Mouse (Mus musculus) gastrocnemius, adult 18-20 months (tissue): Measurements from ENCODE around the gene Siva1. TPM values are rescaled to one million over a fixed set of nuclear protein-coding genes. Genes with fewer than 3 reads are reported as not detected.

Experiments used
- DNase-seq: peaks from one replicate; pipeline ENCODE4 v3.0.0; 2021; ENCODE audit warnings: low spot score
- total RNA-seq, 2 experiments: library from RNA; stranded (reverse); gene quantifications; 2 replicates each; pipeline ENCODE4 v1.2.3; 2021

Gene Siva1
- total RNA-seq, 2 experiments from 2014 or later, result 21.6 to 22.7 TPM

DNA sequence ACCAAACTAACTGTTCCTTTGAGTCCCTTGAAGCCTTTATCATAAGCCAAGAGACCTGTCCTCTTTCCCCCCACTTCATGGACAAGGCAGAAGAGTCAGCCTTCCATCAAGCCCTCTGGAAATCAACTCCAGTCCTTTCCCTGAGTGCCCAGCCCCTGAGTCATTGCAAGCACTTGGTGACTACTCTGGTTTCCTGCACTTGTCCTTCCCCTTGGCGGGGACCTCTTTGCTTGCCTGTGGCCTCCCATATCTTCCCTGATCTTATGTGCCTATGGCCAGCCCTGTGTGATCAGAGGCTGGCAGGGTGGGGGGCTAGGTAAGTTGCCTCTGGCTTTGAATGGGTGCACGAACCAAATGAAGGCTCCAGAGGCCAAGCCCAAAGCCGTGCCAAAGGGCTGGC lies 22.6 kb upstream of the Siva1 start:
- DNase-seq, result peak; percentile 44

DNA sequence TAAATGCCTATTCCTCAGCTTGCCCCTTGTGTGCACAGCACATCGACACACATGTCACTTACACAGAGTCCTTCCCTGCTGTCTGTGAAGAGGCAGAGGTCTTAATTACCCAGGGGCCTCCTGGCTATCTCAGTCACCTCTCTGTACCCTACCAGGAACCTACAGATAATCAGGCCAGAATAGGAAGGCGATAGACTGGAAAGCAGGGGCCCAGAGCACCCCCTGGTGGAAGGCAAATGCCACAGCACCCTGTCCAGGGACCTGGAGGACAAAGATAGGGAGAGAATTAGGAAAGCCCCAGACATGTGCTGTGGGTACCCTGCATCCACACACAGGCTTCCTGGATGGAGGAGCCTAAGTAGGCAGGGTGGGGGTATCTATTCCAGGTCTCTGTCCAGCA lies 20.7 kb upstream of the Siva1 start:
- DNase-seq, result peak; percentile 78

- peak; percentile 81 for DNase-seq
Observed at GRCm38 (mm10) chr12:112625700-112626099, 18.8 kb upstream of the Siva1 start.

DNA sequence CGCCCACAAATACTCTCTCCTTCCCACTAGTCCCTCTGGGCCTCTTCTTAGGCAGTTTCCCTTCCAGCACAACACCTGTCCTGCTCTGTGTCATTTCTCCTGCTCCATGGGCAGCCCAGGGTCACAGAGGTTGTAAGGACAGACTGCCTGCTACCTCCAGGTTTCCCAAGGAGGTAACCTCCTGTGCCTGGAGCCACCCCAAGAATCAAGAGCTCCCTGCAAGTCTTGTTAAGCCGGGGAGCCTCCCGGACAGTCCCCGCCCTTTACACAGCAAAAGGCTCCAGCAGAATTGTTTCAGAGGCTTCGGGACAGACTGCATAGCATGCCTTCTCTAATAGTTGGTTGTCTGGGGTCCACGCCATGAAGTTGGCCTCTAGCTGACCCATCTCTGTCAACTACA lies 18.0 kb upstream of the Siva1 start:
- DNase-seq, result peak; percentile 46

GRCm38 (mm10) chr12:112627097-112627881 lies 17.2 kb upstream of the Siva1 start:
- no peak for DNase-seq

DNA sequence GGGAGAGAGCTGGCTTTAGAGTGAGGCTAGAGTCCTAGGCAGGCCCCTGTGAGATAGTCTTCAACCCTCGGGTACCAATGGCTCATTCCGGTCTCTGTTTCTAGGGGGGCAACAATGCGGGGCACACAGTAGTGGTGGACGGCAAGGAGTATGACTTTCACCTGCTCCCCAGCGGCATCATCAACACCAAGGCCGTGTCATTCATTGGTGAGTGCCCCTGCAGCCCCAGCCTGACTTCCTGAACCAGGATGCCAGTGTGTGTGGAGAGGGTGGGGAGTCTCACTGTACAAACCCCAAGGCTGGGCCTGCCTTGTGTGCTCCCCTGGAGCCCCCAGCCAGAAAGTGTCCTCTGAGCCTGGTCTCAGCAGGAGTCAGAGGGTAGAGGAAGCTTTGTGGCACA lies 16.3 kb upstream of the Siva1 start:
- no peak for DNase-seq

- peak; percentile 89 for DNase-seq
Observed at GRCm38 (mm10) chr12:112628928-112629721, 15.4 kb upstream of the Siva1 start.

- peak; percentile 79 for DNase-seq
Observed at GRCm38 (mm10) chr12:112630029-112630428, 14.4 kb upstream of the Siva1 start.

DNA sequence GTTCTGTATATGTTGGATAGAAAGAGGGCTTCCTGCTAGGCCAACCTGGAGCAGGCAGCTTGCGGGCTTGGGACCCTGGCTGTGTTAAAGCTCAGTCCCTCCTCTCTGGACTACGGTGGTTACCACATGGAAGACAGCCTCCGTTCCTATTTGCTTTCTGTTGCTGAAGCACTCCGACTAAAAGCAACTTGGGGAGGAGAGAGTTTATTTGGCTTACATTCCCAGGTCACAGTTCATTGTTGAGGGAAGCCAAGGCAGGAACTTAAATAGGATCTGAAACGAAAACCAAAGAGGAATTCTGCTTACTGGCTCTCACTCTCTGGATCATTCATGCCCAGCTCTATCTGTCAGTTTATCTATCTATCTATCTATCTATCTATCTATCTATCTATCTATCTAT lies 13.7 kb upstream of the Siva1 start:
- DNase-seq, result no peak

DNA sequence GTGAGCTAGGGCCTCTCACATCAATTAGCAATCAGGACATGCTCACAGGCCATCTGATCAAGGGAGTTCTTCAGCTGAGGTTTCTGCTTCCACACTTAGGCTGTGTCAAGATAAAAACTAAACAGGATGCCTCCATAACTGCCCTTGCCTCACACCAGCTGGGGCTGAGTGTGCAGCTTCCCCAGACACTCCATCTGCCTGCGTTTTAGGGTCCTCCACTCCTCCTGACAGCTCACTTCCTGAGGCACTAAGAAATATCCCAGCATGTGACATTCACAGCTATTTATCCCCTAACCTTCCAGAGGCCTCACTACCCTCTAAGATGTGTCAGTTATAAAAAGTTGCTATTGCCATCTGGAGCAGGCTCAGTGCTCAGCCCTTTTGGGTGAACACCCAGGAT lies 13.0 kb upstream of the Siva1 start:
- no peak for DNase-seq

DNA sequence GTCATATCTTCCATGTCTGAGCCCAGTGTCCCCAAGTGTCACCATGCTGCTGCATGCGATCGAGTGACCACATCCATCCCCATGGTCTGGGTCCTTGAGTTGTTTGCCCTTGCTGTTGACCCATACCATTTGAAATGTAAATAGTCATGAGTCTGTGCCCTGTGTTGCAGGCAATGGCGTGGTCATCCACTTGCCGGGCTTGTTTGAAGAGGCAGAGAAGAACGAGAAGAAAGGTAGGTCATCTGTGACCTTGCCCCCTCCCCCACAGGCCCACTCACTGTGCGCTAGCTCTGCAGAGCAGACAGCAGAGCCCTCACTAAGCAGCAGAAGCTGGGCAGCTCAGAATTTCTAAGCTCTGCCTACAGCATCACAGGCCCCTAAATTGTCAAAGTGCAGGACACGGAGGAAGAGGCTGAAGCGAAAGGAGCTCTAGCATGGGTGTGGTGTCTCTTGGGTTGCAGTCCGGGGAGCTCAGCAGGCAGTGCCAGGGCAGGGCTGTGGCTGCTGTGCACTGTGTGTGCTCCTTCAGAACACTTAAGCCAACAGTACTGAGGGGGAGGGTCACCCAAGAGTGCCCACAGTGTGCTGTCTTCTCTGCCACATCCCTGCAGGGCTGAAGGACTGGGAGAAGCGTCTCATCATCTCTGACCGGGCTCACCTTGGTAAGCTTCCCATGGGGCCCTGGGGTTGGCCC lies 12.2 kb upstream of the Siva1 start:
- DNase-seq, result no peak

DNA sequence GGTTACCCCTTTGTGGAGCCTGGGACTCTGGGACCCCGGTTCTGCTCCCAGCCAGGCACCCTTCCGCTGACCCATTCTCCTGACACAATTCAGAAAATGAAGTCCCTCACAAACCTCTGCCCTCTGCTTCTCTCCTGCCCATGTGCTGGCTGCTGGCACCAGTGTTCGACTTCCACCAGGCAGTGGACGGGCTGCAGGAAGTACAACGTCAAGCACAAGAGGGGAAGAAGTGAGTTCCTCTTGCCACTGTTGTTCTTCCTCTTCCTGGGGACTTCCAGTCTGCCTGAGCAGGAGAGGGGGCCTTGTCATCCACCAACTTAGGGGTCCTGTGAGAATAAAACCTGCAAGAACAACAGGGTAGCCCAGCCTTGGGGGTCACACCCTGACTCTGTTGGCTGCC lies 11.6 kb upstream of the Siva1 start:
- DNase-seq, result no peak

- no peak for DNase-seq
Observed at GRCm38 (mm10) chr12:112633686-112634085, 10.8 kb upstream of the Siva1 start.

GRCm38 (mm10) chr12:112639526-112639925 lies 5.0 kb upstream of the Siva1 start:
- DNase-seq, result no peak

GRCm38 (mm10) chr12:112643126-112643525 lies 1.4 kb upstream of the Siva1 start:
- DNase-seq, result no peak

DNA sequence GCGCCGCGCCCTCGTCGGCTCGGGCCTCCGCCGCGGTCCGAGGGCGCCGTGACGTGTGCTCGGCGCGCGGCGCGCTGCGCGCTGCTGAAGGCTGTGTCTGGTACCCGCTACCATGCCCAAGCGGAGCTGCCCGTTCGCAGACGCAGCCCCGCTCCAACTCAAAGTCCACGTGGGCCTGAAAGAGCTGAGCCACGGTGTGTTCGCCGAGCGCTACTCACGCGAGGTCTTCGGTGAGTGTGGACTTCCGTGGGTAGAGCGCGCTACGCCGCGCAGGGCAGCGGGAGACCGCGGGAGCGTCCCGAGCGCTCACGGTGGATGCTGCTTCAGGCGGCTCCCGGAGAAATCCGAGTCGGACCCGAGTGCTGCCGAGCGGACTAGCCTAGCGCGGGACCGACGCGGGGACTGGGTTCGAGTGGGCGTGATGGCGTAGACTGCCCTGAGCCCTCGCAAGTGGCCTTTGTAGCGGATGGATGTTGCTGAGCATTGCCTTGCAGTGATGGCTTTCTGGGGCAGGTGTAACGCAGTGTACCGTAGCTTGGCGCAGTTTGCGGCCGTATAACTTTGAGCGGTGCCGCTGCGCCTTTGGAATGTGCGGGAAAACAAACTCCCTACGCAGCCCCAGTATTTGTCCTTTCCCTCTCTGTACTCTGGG lies 502 bp downstream of the Siva1 start:
- DNase-seq, result no peak

GRCm38 (mm10) chr12:112646139-112646538 lies 1.7 kb downstream of the Siva1 start:
- DNase-seq, result no peak

- no peak for DNase-seq
Observed at GRCm38 (mm10) chr12:112648081-112648480, 3.6 kb downstream of the Siva1 start.

GRCm38 (mm10) chr12:112651778-112652439 lies 7.4 kb downstream of the Siva1 start:
- DNase-seq, result no peak

DNA sequence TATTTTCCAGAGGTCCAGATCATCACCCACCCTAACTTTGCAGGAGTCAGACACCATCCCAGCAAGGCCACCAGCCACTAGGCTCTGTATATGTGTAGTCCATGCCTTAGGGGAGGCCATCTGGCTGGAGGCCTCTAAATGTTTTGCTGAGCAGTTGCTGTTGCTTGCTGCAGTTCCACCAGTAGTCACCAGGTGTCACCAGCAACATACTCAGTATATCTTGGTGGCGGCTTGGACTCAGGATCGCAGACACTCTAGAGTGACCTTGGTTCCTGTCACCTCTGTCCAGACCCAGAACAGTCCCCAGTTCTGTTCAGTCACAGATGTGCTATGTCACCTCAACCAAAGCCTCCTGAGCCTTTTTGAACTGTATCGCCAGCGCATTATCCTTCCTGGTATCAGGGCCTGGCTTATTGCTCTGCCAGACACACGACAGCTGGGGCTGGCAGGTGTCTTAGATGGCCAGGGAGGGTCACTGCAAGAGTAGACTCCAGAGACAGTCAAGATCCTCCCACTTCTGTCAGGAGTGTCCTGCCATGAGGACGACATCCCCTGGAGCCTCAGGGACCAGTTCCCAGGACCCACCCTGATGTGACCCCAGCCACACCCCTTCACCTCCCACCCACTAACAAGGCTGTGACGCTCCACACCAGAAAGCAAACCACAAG lies 8.8 kb downstream of the Siva1 start:
- peak; percentile 92 for DNase-seq

DNA sequence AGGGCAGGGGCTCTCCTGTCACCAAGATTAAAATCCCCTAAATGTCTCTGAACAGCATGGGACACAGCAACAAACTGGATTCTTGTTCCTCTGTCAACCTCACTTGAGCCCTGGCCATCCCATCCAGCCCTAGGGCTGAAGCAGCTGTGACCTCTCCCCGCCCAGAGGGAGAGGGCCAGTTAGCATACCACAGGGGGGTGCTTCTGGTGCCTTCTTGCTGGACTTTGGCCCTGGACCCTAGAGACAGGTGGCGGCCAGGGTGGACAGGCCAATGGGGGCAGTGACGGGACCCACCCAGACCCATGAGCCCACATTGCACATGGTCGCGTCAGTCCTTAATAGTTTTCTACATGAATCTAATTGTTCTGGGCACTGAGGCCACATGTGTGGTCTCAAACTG lies 9.6 kb downstream of the Siva1 start:
- no peak for DNase-seq
